Mouse (Mus musculus) stomach, embryonic 16.5 days (tissue): ENCODE data around the gene Togaram2. TPM values are rescaled to one million over a fixed set of nuclear protein-coding genes. Genes with fewer than 3 reads are reported as not detected.
"Not testable (repeated sequence)": the region's sequence is repeated elsewhere in the genome, so short reads cannot be mapped to it uniquely, and the experiment has no call there.

Experiments used
- ATAC-seq: fragments of 200-750 bp; cut with Nextera tagmentation; 2 replicates; pipeline ENCODE4 v1.8.0; 2017; ENCODE audit warnings: moderate number of reproducible peaks, moderate TSS enrichment; ENCODE audit not compliant: insufficient read depth, low FRiP score
- H3K27ac ChIP-seq: fragments of 300-500 bp; sonication (generic); 2 replicates; pipeline ENCODE4 v1.5.1; 2014; ENCODE audit warnings: low read length
- H3K27me3 ChIP-seq: fragments of 300-500 bp; sonication (generic); 2 replicates; pipeline ENCODE4 v1.6.1; 2014; ENCODE audit warnings: low read length, control low read depth, mixed read lengths; ENCODE audit not compliant: control insufficient read depth, insufficient read depth
- H3K36me3 ChIP-seq: fragments of 300-500 bp; sonication (generic); 2 replicates; pipeline ENCODE4 v1.6.1; 2014; ENCODE audit warnings: low read length; ENCODE audit not compliant: control insufficient read depth, insufficient read depth
- H3K4me1 ChIP-seq: fragments of 300-500 bp; sonication (generic); 2 replicates; pipeline ENCODE4 v1.6.1; 2014; ENCODE audit warnings: low read length, control low read depth, mixed read lengths; ENCODE audit not compliant: control insufficient read depth, insufficient read depth
- H3K4me2 ChIP-seq: fragments of 300-500 bp; sonication (generic); 2 replicates; pipeline ENCODE4 v1.6.1; 2014; ENCODE audit warnings: low read depth, low read length, mixed read lengths
- H3K4me3 ChIP-seq: fragments of 300-500 bp; sonication (generic); replicated peaks from 2 replicates; pipeline ENCODE4 v1.5.1; 2014; ENCODE audit warnings: mild to moderate bottlenecking, low read length
- H3K9ac ChIP-seq: fragments of 300-500 bp; sonication (generic); 2 replicates; pipeline ENCODE4 v1.6.1; 2014; ENCODE audit warnings: low read length
- H3K9me3 ChIP-seq: fragments of 300-500 bp; sonication (generic); replicated peaks from 2 replicates; pipeline ENCODE4 v1.6.1; 2016; ENCODE audit warnings: low read length, control low read depth; ENCODE audit not compliant: control insufficient read depth
- WGBS: fragments of 180-500 bp; shearing (Covaris S2); extraction: QIAGEN DNeasy Blood & Tissue Kit; methylation state at CpG from one replicate; pipeline ENCODE4 v1.1.7; 2014; 5-methylcytosine and 5-hydroxymethylcytosine counted together
- polyA plus RNA-seq: library from polyadenylated mRNA; unstranded; fragments of >200 nt; fragmentation: Nextera tagmentation; extraction: Ambion mirVana; gene quantifications from 2 replicates; pipeline ENCODE4 v1.2.1, GENCODE M21; 2015

Gene Togaram2
- 0.75 and 1.2 TPM in 2 replicates for polyA plus RNA-seq

DNA sequence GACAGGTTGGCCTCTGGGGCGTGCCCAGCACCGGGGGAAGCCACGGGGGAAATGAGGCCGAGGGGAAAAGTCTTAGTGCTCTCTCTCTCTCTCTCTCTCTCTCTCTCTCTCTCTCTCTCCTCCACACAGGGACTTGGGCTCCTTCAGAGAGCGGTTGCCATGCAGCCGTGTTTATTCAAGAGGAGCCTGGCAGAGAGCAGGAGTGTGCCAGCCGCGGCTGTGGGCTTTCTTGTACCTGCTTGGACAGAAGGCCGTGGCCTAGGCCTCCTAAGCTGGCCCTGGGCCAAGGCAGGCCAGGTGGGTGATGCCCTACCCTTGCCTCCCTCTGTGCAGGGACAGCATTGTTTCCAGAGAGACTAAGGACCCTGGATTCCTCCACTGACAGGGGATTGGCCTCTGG, at the start of gene Togaram2:
Togaram2 (plus strand) TSS at position 170 of the 400 bp plus-strand sequence.
- peak within 1 kb of the TSS; percentile 9; the same call in 1 of the 2 replicates for H3K9ac ChIP-seq
- 40% methylated on average over 9 of the region's 9 CpGs for WGBS
- peak; percentile 19; the same call in 1 of the 2 replicates for ATAC-seq

DNA sequence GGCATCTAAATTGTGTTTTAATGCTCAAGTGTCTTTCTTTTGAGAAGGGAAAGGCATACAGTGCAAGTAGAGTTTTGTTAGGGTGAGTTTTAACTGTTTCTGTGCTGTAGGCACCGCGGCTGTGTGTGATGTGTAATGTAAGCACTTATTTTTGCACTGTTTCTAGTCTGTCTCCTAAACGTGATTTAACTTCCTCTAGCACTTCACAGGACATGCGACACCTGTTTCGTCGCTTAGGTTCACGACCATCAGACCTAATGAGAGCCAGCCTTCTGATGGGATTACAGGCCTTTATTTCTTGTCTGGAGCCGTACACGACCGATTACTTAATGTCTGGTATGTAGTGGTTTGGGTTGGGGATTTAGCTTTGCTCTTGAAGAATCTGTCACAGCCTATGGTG, 41.3 kb upstream of the Togaram2 start:
- no peaks in the 10 kb centered on the region for H3K4me1 ChIP-seq
- H3K36me3 ChIP-seq = peaks cover 30% of the 10 kb centered on the region; the same call in 1 of the 2 replicates
- no peak overlapping the region for H3K4me3 ChIP-seq
- no peak overlapping the region for H3K27ac ChIP-seq
- ATAC-seq = no peak
- no peak overlapping the region for H3K9ac ChIP-seq
- WGBS = 75% methylated on average over 10 of the region's 10 CpGs
- no peak overlapping the region for H3K4me2 ChIP-seq
- H3K9me3 ChIP-seq = no peaks in the 10 kb centered on the region
- H3K27me3 ChIP-seq = no peaks in the 10 kb centered on the region

More for the DNA sequence above, at the start of gene Togaram2:
- Histone ChIP-seq H3K36me3 (no peaks in the 10 kb centered on the region), H3K27ac (no peak within 1 kb of the TSS; the same call in 1 of the 2 replicates), H3K27me3 (no peaks in the 10 kb centered on the region), H3K9me3 (no peaks in the 10 kb centered on the region), H3K4me1 (peaks cover 11% of the 10 kb centered on the region), H3K4me2 (no peak within 1 kb of the TSS), H3K4me3 (no peak within 1 kb of the TSS)

DNA sequence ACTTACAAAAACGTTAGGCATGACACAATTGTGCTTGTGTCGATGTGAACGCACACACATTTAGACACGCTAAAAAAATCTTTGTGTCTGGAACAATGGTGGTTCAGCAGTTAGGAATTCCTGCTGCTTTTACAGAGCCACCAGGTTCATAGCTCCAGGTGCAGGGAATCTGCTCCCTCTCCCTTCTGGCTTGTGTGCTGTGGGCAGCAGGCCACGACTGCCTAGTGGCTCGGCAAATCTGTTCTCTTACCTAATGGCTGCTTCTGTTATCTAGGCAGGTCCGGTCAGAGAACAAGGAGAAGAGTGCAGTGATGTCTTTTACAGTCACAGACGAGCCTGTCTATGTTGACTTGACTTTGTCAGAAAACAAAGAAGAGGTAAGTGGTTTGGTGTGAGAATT, 39.7 kb upstream of the Togaram2 start:
- H3K4me2 ChIP-seq = no peak overlapping the region
- peaks cover 29% of the 10 kb centered on the region; the same call in 1 of the 2 replicates for H3K36me3 ChIP-seq
- no peak for ATAC-seq
- no peak overlapping the region for H3K4me3 ChIP-seq
- 81% methylated on average over 8 of the region's 8 CpGs for WGBS
- H3K9me3 ChIP-seq = no peaks in the 10 kb centered on the region
- no peak overlapping the region for H3K9ac ChIP-seq
- H3K27ac ChIP-seq = no peak overlapping the region
- H3K4me1 ChIP-seq = no peaks in the 10 kb centered on the region
- no peaks in the 10 kb centered on the region for H3K27me3 ChIP-seq

DNA sequence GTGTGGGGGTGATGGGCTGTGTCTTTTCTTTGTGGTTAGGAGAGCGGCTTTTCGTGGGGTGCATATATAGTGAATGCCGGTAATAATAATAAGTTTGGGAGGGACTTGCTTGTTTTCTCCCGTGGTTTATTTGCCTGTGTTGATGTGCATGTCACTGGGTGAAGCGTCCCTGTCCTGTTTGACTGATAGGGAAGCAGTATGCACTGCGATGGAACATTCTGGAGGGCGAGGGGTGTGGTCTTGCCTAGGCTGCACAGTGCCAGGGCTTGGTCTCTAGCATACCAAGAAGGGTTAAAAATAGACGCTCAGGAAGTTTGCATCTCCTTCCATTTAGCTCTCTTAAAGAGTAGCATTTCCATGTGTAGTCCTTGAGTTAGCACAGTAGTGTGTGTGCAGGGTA, 36.3 kb upstream of the Togaram2 start:
- Histone ChIP-seq H3K36me3 (peaks cover 41% of the 10 kb centered on the region; the same call in 1 of the 2 replicates), H3K27ac (no peak overlapping the region)
- WGBS = 92% methylated on average over 8 of the region's 8 CpGs

DNA sequence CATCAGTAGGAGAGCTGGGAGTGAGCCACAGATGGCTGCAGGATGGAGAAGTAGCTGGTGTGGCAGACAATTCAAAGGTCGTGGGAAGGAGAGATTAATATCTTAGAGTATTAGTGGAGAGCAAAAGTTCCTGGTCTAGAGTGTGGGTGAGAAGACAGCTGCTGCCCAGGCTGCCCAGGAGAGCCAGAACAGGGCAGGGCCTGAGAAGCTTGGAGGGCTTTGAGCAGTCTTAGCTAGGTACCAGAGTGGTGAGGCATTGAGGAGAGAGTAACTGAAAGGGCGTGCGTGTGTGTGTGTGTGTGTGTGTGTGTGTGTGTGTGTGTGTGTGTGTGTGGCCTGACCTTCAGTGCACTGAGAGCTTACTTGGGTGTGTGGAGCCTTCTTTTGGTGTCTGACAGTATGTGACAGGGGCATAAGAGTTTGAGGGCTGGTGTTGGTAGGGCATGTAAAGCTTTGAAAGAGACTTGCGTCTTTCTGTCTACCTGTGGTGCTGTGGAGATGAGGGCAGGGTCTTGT, 35.3 kb upstream of the Togaram2 start:
- H3K27ac ChIP-seq = no peak overlapping the region
- H3K27me3 ChIP-seq = no peaks in the 10 kb centered on the region
- no peaks in the 10 kb centered on the region for H3K4me1 ChIP-seq
- no peak overlapping the region for H3K9ac ChIP-seq
- ATAC-seq = no peak
- H3K4me2 ChIP-seq = no peak overlapping the region
- no peaks in the 10 kb centered on the region for H3K9me3 ChIP-seq
- WGBS = 96% methylated on average over 4 of the region's 4 CpGs
- no peak overlapping the region for H3K4me3 ChIP-seq
- H3K36me3 ChIP-seq = peaks cover 41% of the 10 kb centered on the region; the same call in 1 of the 2 replicates

More for the DNA sequence above, 36.3 kb upstream of the Togaram2 start:
- no peaks in the 10 kb centered on the region for H3K4me1 ChIP-seq
- H3K9me3 ChIP-seq = no peaks in the 10 kb centered on the region
- H3K4me2 ChIP-seq = no peak overlapping the region
- H3K4me3 ChIP-seq = no peak overlapping the region
- no peak for ATAC-seq
- H3K9ac ChIP-seq = no peak overlapping the region
- no peaks in the 10 kb centered on the region for H3K27me3 ChIP-seq

DNA sequence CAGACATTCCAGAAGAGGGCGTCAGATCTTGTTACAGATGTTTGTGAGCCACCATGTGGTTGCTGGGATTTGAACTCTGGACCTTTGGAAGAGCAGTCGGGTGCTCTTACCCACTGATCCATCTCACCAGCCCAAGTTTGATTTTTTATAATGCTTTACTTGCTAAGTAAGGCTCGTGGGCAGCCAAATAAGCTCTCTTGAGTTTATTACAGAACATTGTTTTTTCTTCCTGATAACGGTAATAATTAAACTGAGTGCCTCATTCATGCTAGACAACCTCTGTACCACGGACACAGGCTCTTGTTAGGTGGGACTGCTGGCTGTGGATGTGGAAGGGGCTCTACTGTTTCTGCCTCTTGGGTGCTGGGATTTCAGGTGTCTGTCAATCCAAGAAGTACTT, 34.0 kb upstream of the Togaram2 start:
- H3K27ac ChIP-seq, H3K9ac ChIP-seq, H3K27me3 ChIP-seq, H3K4me2 ChIP-seq, H3K4me1 ChIP-seq, H3K4me3 ChIP-seq, ATAC-seq, H3K9me3 ChIP-seq: not testable (repeated sequence)
- H3K36me3 ChIP-seq = peaks cover 42% of the 10 kb centered on the region; the same call in 1 of the 2 replicates
- 70% methylated on average over 5 of the region's 5 CpGs for WGBS

DNA sequence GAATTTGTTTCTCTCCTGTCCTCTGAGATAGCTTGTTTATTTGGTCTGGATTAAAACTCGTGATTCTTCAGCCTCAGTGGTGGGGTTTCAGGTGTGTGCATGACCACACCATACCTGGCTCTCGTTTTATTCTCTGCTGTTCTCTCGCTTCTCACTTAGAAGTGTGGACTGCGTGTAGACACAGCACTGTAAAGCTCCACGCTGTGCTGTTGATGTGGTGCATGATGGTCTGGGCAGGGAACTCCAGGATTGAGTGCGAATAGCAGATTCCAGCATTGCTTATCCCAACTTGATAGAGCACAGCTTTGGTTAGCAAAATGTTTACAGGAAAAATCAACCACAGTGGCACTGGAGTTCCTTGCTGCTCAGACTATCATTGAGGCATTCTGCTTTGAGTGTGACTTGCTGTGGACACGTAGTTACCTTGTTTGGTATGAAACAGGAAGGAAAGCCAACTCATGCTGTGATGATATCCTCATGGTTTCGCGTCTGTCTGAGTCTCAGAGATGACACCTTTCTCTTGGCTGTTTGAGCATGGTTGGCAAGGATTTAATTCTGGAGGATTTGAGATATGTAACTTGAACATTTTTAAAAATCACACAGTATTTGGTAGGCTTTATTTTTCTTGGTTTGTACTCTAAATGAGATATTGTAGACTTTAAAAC, 32.5 kb upstream of the Togaram2 start:
- WGBS = 90% methylated on average over 9 of the region's 9 CpGs
- Histone ChIP-seq H3K27me3 (no peaks in the 10 kb centered on the region), H3K4me1 (no peaks in the 10 kb centered on the region), H3K27ac (no peak overlapping the region), H3K4me2 (no peak overlapping the region), H3K9me3 (no peaks in the 10 kb centered on the region), H3K9ac (no peak overlapping the region), H3K36me3 (peaks cover 40% of the 10 kb centered on the region; the same call in 1 of the 2 replicates), H3K4me3 (no peak overlapping the region)
- no peak for ATAC-seq

DNA sequence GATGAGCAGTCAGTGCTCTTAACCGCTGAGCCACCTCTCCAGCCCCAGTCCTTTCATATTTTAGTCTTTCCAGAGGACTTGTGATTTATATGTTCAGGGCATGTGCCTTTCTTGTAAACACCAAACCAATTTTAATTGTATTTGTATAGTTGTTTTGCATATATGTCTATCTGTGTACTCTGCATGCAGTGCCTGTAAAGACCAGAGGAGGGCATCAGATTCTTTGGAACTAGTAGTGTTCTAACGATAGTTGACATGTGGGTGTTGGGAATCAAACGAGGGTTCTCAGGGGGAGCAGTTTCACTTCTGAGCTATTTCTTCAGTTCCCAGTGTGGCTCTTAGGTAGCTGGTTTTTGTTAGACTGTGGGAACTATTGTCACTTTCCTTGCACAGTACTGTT, 30.9 kb upstream of the Togaram2 start:
- 82% methylated on average over 3 of the region's 3 CpGs for WGBS
- Histone ChIP-seq H3K27me3 (no peaks in the 10 kb centered on the region), H3K9ac (no peak overlapping the region), H3K9me3 (no peaks in the 10 kb centered on the region), H3K4me3 (no peak overlapping the region), H3K36me3 (peaks cover 27% of the 10 kb centered on the region; the same call in 1 of the 2 replicates), H3K27ac (no peak overlapping the region), H3K4me2 (no peak overlapping the region), H3K4me1 (no peaks in the 10 kb centered on the region)
- no peak for ATAC-seq

DNA sequence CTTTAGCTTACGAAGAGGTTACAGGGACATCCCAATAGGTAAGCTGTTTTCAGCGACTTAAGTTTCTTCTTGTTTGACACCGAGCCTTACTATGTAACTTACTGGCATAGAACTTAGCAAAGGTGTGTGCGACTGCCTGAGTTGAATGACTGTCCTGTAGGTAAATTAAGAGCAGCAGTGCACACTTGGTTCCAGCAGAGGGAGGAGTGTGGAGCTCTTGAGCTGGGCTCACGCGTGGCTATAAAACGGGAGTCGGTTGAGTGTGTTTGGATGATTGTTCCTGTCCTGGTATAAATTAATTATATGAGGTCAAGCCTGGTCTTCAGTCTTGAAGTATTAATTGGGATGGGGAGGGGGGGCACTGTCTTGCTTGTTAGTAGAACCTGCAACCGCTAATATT, 23.1 kb upstream of the Togaram2 start:
- peaks cover 17% of the 10 kb centered on the region; the same call in 1 of the 2 replicates for H3K36me3 ChIP-seq
- no peak overlapping the region for H3K27ac ChIP-seq
- H3K4me1 ChIP-seq = no peaks in the 10 kb centered on the region
- H3K27me3 ChIP-seq = no peaks in the 10 kb centered on the region
- no peak overlapping the region for H3K4me3 ChIP-seq
- WGBS = 87% methylated on average over 9 of the region's 9 CpGs
- H3K9ac ChIP-seq = no peak overlapping the region
- H3K9me3 ChIP-seq = no peaks in the 10 kb centered on the region
- no peak overlapping the region for H3K4me2 ChIP-seq
- no peak for ATAC-seq
